Mouse (Mus musculus): ENCODE results near the gene Cops6.

The Cops6 gene

DNA sequence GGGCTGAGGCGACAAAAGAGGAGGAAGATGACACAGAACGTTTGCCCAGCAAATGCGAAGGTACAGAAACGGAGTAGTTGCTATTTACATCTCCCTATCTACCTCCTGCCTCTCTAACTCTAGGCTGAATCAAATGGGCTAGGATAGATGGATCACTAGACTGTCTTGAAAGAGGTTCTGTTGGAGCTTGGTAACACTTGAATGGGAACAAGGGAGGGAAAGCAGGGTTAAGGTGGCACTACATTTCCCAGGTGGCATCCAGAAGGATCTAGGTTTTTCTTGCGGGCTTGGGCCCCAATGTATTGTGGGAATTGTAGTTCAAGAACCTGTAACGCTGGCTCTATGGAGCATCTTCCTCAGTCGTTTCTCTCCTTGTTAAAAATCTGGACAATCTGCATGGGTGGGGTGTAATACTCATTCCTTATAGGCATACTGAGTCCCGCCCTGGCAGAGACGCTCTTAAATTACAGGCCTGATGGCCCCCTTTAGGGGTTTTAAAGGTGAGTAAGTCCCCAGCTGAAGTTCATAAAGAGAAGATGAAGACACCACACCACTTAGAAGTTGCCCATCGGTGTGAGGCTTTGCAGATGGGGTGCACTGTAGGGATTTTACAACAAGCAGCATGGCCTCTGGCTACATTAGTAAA is 26.9 kb downstream of the Cops6 start:
- peak; percentile 65 to 70 for DNase-seq (ENCODE audit: low spot score in 2 of 2)

- peak; percentile 62 to 75 for DNase-seq (ENCODE audit: low spot score in 2 of 2)
These were observed 33.2 kb downstream of the Cops6 start, which contains the start of gene Mblac1 for GRCm38 (mm10) chr5:138193771-138194727. TSS of gene Mblac1 (plus strand) at chr5:138194314.

- peak in 1 of 2 experiments; percentile 7 for DNase-seq (ENCODE audit: low spot score in 2 of 2)
These were observed 34.0 kb downstream of the Cops6 start for GRCm38 (mm10) chr5:138194755-138195345.

DNA sequence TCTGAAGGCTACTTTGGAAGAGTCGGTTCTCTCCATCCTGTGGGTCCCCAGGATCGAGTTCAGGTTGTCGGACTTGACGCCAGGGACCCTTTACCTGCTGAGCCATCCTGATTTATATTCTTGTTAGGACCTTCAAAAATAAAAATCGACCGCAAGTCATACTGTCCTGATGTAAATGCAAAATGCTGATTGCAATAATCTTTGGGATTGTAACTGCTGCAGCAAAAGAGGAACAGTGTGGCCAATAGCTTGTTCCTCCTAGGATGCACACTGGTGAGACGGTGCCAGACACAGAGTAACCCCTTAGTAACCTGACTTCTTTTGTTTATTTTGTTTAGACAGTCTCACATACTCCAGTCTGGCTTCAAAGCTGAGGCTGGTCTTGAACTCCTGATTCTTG is 34.6 kb downstream of the Cops6 start:
- DNase-seq (ENCODE audit: low spot score in 2 of 2) = no peak

- no peak for DNase-seq (ENCODE audit: low spot score in 2 of 2)
These were observed 38.7 kb downstream of the Cops6 start for GRCm38 (mm10) chr5:138199576-138199975.

DNA sequence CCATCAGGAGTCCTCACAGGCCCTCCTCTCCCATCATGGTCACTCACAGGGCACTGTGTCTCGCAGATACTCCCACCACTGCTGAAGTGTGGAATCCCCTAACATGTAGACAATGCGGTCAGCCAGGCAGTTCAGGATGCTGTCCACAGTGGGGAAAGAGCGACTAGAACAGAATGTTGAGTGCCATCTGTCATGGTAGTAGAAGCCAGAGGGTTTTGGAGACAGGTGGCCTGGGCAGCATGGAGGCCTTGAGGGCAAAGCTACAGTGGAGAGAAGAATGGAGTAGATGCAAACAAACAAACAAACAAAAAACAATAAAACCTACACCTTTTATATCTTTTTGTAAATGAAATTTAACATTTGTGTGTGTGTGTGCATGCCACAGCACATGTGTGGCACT is 41.2 kb downstream of the Cops6 start:
- no peak for DNase-seq (ENCODE audit: low spot score in 2 of 2)

- no peak for DNase-seq (ENCODE audit: low spot score in 2 of 2)
These were observed 46.4 kb downstream of the Cops6 start for GRCm38 (mm10) chr5:138207253-138207652.

DNA sequence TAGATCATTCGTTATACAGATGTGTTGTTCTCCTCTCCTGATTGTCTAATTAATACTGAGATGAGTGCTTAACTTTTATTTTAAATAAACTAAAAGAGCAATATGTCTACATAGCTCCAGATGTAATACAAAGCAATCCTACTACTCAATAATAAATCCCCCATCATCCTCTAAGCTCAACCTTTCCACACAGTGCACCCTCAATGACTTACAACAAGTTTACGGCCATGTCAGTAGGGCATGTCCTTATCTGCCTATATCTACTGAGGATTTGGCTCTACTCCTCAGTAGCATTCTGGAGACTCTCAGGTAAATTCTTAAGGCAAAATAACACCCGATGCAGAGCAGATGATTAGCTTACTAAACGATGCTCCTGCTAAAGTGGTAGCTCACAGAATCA is 47.0 kb downstream of the Cops6 start:
- no peak for DNase-seq (ENCODE audit: low spot score in 2 of 2)

Data from natural killer cell, adult 2 months (primary cell).